Mouse (Mus musculus) neural tube, embryonic 13.5 days (tissue): ENCODE results near the gene Atl3. TPM values are rescaled to one million over a fixed set of nuclear protein-coding genes. Genes with fewer than 3 reads are reported as not detected.

ENCODE experiments used
- ATAC-seq: fragments of 200-750 bp; cut with Nextera tagmentation; 2 replicates; pipeline ENCODE4 v1.8.0; 2017; ENCODE audit warnings: low read depth, mild to moderate bottlenecking, moderate TSS enrichment, moderate library complexity
- H3K27ac ChIP-seq: fragments of 300-500 bp; sonication (generic); replicated peaks from 2 replicates; pipeline ENCODE4 v1.5.1; 2015; ENCODE audit warnings: moderate library complexity, mild to moderate bottlenecking, inconsistent platforms
- H3K27me3 ChIP-seq: fragments of 300-500 bp; sonication (generic); 2 replicates; pipeline ENCODE4 v1.6.1; 2015; ENCODE audit warnings: mild to moderate bottlenecking, inconsistent platforms
- H3K36me3 ChIP-seq: fragments of 300-500 bp; sonication (generic); 2 replicates; pipeline ENCODE4 v1.6.1; 2015; ENCODE audit warnings: mild to moderate bottlenecking, inconsistent platforms
- H3K4me1 ChIP-seq: fragments of 300-500 bp; sonication (generic); replicated peaks from 2 replicates; pipeline ENCODE4 v1.6.1; 2015; ENCODE audit warnings: inconsistent platforms
- H3K4me2 ChIP-seq: fragments of 300-500 bp; sonication (generic); 2 replicates; pipeline ENCODE4 v1.6.1; 2015; ENCODE audit warnings: inconsistent platforms, mild to moderate bottlenecking, moderate library complexity
- H3K4me3 ChIP-seq: fragments of 300-500 bp; sonication (generic); 2 replicates; pipeline ENCODE4 v1.5.1; 2015; ENCODE audit warnings: mild to moderate bottlenecking, inconsistent platforms
- H3K9ac ChIP-seq: fragments of 300-500 bp; sonication (generic); 2 replicates; pipeline ENCODE4 v1.6.1; 2015; ENCODE audit warnings: moderate library complexity, mild to moderate bottlenecking, inconsistent platforms
- H3K9me3 ChIP-seq: fragments of 300-500 bp; sonication (generic); 2 replicates; pipeline ENCODE4 v1.6.1; 2016; ENCODE audit warnings: inconsistent platforms
- WGBS: fragments of 180-500 bp; shearing (Covaris S2); methylation state at CpG from one replicate; pipeline ENCODE4 v1.1.7; 2015; 5-methylcytosine and 5-hydroxymethylcytosine counted together
- polyA plus RNA-seq: library from polyadenylated mRNA; unstranded; fragments of >200 nt; fragmentation: Nextera tagmentation; extraction: Ambion mirVana; gene quantifications from 2 replicates; pipeline ENCODE4 v1.2.1, GENCODE M21; 2015

Gene Atl3
- polyA plus RNA-seq, 1 experiment from 2014 or later, result 6.8 TPM

DNA sequence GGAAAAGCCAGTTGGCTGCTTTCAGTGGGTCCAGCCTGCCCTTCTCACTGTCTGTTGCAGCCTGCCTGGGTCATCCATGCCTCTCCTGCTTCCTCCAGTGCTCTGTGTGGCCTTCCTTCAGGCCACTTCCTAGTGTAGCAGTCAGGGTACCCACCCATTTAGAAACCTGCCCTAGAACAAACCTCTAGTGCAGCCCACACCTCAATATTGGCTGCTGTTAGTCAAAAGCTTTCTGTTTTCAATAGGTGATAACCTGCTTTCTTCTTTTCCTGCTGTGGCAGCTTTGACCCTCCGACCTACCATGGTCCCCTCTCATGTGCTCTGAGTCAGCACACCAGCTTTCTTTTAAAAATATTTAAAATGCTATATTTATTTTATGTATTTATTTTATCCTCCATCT, 70.6 kb downstream of the Atl3 start:
- no peak overlapping the region for H3K9ac ChIP-seq
- ATAC-seq, result no peak
- WGBS, result 82% methylated on average over 1 of the region's 1 CpGs
- no peaks in the 10 kb centered on the region for H3K4me1 ChIP-seq
- H3K9me3 ChIP-seq, result no peaks in the 10 kb centered on the region
- no peak overlapping the region for H3K4me3 ChIP-seq
- H3K27me3 ChIP-seq, result no peaks in the 10 kb centered on the region
- H3K27ac ChIP-seq, result no peak overlapping the region
- no peak overlapping the region for H3K4me2 ChIP-seq
- H3K36me3 ChIP-seq, result no peaks in the 10 kb centered on the region

DNA sequence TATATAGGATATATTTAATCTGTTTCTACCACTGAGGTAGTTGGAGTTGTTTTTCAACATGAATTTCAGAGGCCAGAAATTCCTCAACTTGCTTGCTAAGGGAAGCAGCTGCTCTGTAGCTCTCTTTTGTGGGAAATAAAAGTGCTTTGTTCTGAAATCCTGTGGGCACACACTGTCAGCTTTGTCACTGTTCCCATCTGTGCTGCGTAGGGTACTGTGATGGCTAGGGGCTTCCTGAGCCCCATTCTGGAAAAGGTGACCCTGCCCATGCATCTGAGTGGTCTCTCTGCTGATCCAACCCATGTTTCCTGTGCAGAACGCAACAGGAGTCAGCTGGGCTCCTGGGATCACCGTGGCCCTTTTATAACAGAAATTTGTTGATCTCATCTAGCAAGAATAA, 73.0 kb downstream of the Atl3 start:
- Histone ChIP-seq H3K9ac (no peak overlapping the region), H3K36me3 (no peaks in the 10 kb centered on the region), H3K4me1 (no peaks in the 10 kb centered on the region), H3K27me3 (no peaks in the 10 kb centered on the region), H3K9me3 (no peaks in the 10 kb centered on the region), H3K27ac (no peak overlapping the region), H3K4me3 (no peak overlapping the region), H3K4me2 (no peak overlapping the region)
- no peak for ATAC-seq
- WGBS, result 64% methylated on average over 3 of the region's 3 CpGs

DNA sequence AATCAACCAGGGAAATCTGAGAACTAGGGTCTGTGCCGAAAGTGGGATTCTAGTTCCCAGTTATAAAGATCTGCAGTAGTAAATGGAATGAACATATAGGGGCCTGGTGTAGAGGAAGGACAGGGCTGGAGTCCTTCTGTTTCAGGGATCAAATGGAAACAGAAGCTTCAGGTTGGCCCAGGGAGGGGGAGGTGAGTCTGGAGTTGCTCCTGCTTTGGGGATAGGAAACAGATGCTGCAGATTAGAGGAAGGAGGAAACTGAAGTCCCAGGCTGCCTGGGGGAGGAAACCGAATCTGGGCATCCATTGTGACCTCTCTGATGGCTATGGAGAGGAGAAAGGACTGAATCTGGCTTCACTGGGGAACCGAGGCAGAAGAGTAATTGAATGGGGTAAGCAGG, 74.5 kb downstream of the Atl3 start:
- Histone ChIP-seq H3K4me2 (no peak overlapping the region), H3K9me3 (no peaks in the 10 kb centered on the region), H3K4me1 (no peaks in the 10 kb centered on the region), H3K9ac (no peak overlapping the region), H3K27me3 (no peaks in the 10 kb centered on the region), H3K4me3 (no peak overlapping the region), H3K36me3 (no peaks in the 10 kb centered on the region), H3K27ac (no peak overlapping the region)
- WGBS, result 51% methylated on average over 3 of the region's 3 CpGs
- no peak for ATAC-seq

DNA sequence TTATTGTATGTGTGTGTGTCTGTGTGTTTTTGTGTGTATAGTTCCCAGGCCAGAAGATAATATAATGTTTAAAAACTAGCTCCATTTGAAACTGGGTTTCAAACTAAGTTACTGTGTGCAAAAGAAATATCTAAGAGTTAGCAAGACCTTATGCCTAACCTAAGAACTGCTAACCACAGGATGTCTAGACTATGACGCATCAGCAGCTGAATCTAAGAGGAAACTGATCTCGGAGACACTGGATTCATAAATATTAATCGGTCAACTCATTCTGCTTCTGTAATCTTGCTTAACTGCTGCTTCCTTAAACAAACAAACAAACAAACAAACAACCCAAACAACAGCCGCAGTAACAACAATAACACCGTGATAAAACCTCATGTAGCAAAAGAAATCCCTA, 75.8 kb downstream of the Atl3 start:
- Histone ChIP-seq H3K4me2 (no peak overlapping the region), H3K36me3 (no peaks in the 10 kb centered on the region), H3K9me3 (no peaks in the 10 kb centered on the region), H3K9ac (no peak overlapping the region), H3K4me1 (no peaks in the 10 kb centered on the region), H3K4me3 (no peak overlapping the region), H3K27ac (no peak overlapping the region), H3K27me3 (no peaks in the 10 kb centered on the region)
- ATAC-seq, result no peak
- 87% methylated on average over 5 of the region's 5 CpGs for WGBS

DNA sequence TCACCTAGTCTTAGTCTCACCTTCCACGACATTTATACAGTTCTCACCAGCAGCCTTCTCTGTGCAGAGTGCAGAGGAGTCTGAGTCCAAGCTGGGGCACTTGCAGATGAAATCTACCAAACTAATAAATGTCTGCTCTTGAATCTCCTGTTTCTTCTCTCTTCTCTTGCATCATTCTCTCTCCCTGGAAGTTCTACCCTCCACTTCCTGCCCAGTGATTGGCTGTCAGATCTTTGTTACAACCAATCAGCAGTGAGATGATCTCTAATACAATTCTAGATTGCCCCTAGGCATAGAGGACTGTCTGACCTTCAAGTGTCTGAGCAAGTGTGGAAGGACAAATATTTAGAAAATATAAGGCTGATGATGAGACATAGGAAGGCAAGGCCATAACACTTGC, 82.3 kb downstream of the Atl3 start:
- no peak overlapping the region for H3K27ac ChIP-seq
- no peak overlapping the region for H3K4me3 ChIP-seq
- H3K9ac ChIP-seq, result no peak overlapping the region
- WGBS, result 91% methylated on average over 1 of the region's 1 CpGs
- no peaks in the 10 kb centered on the region for H3K4me1 ChIP-seq
- no peaks in the 10 kb centered on the region for H3K27me3 ChIP-seq
- H3K36me3 ChIP-seq, result no peaks in the 10 kb centered on the region
- no peak overlapping the region for H3K4me2 ChIP-seq
- no peaks in the 10 kb centered on the region for H3K9me3 ChIP-seq
- ATAC-seq, result no peak

DNA sequence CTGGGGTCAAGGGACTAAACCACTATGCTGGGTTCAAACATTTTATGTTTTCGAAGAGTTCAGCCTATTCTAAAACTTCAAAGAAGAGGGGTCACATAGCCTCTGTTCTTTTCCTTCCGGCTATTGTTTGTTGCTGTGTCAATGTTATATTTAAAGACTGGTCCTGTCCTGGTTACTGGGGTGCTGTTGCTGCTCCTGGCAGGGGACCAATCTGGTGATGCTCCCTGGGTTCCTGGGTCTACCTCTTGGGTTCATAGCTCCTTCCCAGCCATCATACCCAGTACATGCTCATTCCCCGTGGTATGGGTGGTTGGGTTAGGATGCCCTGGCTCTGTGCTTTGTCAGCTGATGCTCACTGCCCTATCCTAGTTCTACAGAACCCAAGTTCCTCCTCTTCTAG, 83.9 kb downstream of the Atl3 start:
- Histone ChIP-seq H3K4me1 (no peaks in the 10 kb centered on the region), H3K9ac (no peak overlapping the region), H3K36me3 (no peaks in the 10 kb centered on the region), H3K27me3 (no peaks in the 10 kb centered on the region), H3K27ac (no peak overlapping the region), H3K4me3 (no peak overlapping the region), H3K9me3 (no peaks in the 10 kb centered on the region), H3K4me2 (no peak overlapping the region)
- 78% methylated on average over 3 of the region's 3 CpGs for WGBS
- ATAC-seq, result no peak

DNA sequence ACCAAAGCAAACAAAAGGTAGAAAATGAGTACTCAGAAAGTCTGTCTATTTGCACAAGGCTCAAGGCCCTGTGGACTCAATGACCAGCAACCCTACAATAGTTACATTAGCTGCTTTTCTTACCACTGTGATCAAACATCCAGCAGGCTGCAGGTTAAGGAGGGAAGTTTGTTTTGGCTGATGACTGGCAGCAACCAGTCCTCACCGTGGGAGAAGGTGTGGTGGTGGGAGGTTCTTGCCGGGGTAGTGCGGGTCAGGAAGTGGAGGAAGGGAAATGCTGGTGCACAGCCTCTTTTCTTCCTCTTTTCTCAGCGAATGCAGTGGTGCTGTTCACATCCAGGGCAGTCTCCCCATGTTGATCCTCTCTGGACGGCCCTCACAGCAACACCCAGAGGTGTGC, 87.2 kb downstream of the Atl3 start:
- no peak overlapping the region for H3K4me3 ChIP-seq
- WGBS, result 64% methylated on average over 5 of the region's 5 CpGs
- no peak overlapping the region for H3K4me2 ChIP-seq
- no peak overlapping the region for H3K27ac ChIP-seq
- H3K27me3 ChIP-seq, result no peaks in the 10 kb centered on the region
- ATAC-seq, result no peak
- no peaks in the 10 kb centered on the region for H3K36me3 ChIP-seq
- no peaks in the 10 kb centered on the region for H3K9me3 ChIP-seq
- H3K9ac ChIP-seq, result no peak overlapping the region
- H3K4me1 ChIP-seq, result no peaks in the 10 kb centered on the region

DNA sequence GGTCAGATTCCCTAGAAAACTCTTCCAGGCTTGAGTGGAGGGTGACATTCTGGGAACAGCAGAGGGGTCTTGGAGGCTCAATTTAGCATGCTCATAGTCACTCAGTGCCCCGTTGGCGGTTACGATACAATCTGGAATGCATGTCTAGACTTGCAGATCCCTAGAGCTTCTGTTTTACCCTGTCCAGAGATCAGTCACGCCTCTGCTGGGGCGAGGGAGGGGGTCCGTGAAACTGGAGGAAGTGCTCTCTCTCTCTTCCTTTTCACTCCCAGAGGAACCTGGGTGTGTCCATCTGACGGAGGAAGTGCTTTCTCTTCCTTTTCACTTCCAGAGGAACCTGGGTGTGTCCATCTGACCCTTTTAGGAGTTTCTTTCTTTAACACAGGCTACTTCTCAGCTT, 89.3 kb downstream of the Atl3 start:
- Histone ChIP-seq H3K36me3 (no peaks in the 10 kb centered on the region), H3K4me1 (no peaks in the 10 kb centered on the region), H3K4me2 (no peak overlapping the region), H3K9ac (no peak overlapping the region), H3K27me3 (no peaks in the 10 kb centered on the region), H3K9me3 (no peaks in the 10 kb centered on the region), H3K27ac (no peak overlapping the region), H3K4me3 (no peak overlapping the region)
- WGBS, result 65% methylated on average over 7 of the region's 7 CpGs
- no peak for ATAC-seq

DNA sequence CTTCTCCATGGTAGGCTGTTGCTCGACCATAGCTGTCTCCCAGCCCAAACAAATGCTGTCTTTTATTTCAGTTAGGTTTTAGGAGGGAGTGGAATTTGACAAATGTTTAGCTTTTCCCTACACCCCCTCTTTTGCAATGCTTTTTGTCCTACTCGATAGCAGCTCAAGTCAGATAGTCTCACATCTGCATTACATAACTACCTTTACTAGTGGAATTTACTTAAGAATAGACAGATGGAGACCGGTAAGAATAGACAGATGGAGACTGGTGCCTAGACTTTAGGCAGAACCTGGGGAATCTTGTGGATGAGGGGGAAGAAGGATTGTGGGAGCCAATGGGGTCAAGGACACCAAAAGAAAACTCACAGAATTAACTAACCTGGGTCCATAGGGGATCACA, 89.8 kb downstream of the Atl3 start:
- H3K4me2 ChIP-seq, result no peak overlapping the region
- H3K36me3 ChIP-seq, result no peaks in the 10 kb centered on the region
- no peaks in the 10 kb centered on the region for H3K27me3 ChIP-seq
- no peak overlapping the region for H3K9ac ChIP-seq
- H3K4me1 ChIP-seq, result no peaks in the 10 kb centered on the region
- H3K9me3 ChIP-seq, result no peaks in the 10 kb centered on the region
- WGBS, result 84% methylated on average over 3 of the region's 3 CpGs
- H3K4me3 ChIP-seq, result no peak overlapping the region
- ATAC-seq, result no peak
- no peak overlapping the region for H3K27ac ChIP-seq

DNA sequence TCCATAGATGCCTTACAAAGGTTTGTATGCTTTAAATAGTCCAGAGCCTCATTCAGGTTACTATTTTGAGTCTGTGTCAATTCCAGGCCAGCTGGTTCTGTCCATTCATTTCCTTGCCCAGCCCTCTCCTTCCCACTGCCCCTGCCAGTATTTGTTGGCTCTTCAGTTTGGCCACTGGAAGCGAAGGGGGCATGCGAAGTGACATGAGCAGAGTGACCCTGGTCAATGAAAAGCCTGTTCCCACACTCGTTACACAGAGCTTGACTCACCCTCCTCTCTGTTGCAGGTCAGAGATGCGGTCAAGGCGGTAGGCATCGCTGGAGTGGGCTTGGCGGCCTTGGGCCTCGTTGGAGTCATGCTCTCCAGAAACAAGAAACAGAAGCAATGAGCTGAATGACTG, 91.4 kb downstream of the Atl3 start:
- H3K9ac ChIP-seq, result no peak overlapping the region
- no peaks in the 10 kb centered on the region for H3K27me3 ChIP-seq
- no peak for ATAC-seq
- WGBS, result 88% methylated on average over 8 of the region's 8 CpGs
- H3K4me3 ChIP-seq, result no peak overlapping the region
- H3K9me3 ChIP-seq, result no peaks in the 10 kb centered on the region
- H3K36me3 ChIP-seq, result no peaks in the 10 kb centered on the region
- H3K4me2 ChIP-seq, result no peak overlapping the region
- H3K27ac ChIP-seq, result no peak overlapping the region
- H3K4me1 ChIP-seq, result no peaks in the 10 kb centered on the region

DNA sequence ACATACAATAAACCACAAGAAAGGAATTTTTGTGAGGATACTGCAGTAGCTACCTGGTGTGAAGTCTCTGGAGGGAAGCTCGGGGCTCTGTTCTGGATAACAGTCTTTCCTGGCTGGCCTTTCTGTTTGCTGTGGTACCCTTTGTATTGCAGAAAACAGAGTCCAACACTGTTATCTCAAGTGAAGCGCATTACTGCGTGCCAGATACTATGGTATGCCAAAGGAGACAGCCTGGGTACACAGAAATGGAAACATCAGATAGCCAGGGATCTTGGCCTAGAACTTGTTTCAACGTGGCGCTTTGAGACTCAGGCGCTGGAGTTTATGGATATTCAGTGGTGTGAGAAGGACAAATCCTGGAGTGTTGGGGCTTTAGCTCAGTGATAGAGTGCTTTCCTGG, 91.9 kb downstream of the Atl3 start:
- no peaks in the 10 kb centered on the region for H3K36me3 ChIP-seq
- 92% methylated on average over 6 of the region's 6 CpGs for WGBS
- no peaks in the 10 kb centered on the region for H3K27me3 ChIP-seq
- no peak overlapping the region for H3K27ac ChIP-seq
- H3K4me3 ChIP-seq, result no peak overlapping the region
- ATAC-seq, result no peak
- no peak overlapping the region for H3K9ac ChIP-seq
- H3K9me3 ChIP-seq, result no peaks in the 10 kb centered on the region
- no peaks in the 10 kb centered on the region for H3K4me1 ChIP-seq
- no peak overlapping the region for H3K4me2 ChIP-seq
